Mouse (Mus musculus) ES-Bruce4 (cell line): ENCODE measurements at regions not wholly inside any gene's neighbourhood (a gene's known extent, or its start where the extent isn't known, plus 50 kb on each side); places are given as distances from the start of the nearest gene placed in this dataset.

Experiments used
- H3K27ac ChIP-seq: 2 replicates; pipeline ENCODE4 v1.5.1; 2012; ENCODE audit warnings: low read length, inconsistent platforms; ENCODE audit not compliant: insufficient read depth
- H3K27me3 ChIP-seq: 2 replicates; pipeline ENCODE4 v1.6.1; 2012; ENCODE audit warnings: mild to moderate bottlenecking, low read length, inconsistent platforms; ENCODE audit not compliant: control insufficient read depth, poor library complexity, insufficient read depth, severe bottlenecking
- H3K36me3 ChIP-seq: 2 replicates; pipeline ENCODE4 v1.6.1; 2012; ENCODE audit warnings: inconsistent platforms, mild to moderate bottlenecking, low read length, moderate library complexity; ENCODE audit not compliant: control insufficient read depth, poor library complexity, insufficient read depth, severe bottlenecking
- H3K4me1 ChIP-seq: one replicate; pipeline ENCODE4 v1.8.1; 2011; ENCODE audit warnings: low read length; ENCODE audit not compliant: control insufficient read depth, insufficient read depth
- H3K4me3 ChIP-seq: 2 replicates; pipeline ENCODE4 v1.5.1; 2011; ENCODE audit warnings: low read depth, mild to moderate bottlenecking, low read length
- H3K9ac ChIP-seq: 2 replicates; pipeline ENCODE4 v1.6.1; 2012; ENCODE audit warnings: low read depth, mild to moderate bottlenecking, inconsistent platforms; ENCODE audit not compliant: poor library complexity, severe bottlenecking
- H3K9me3 ChIP-seq: replicated peaks from 2 replicates; pipeline ENCODE4 v1.6.1; 2012; ENCODE audit warnings: mild to moderate bottlenecking, low read length, inconsistent platforms; ENCODE audit not compliant: control insufficient read depth, poor library complexity, insufficient read depth, severe bottlenecking
- CTCF ChIP-seq: IDR thresholded peaks from one replicate; pipeline ENCODE4 v1.8.1; 2011; ENCODE audit warnings: low read depth, low read length
- EP300 ChIP-seq: IDR thresholded peaks from 2 replicates; pipeline ENCODE4 v1.6.1; 2011; ENCODE audit warnings: low read depth, low read length; ENCODE audit not compliant: insufficient read depth
- POLR2A ChIP-seq: IDR thresholded peaks from one replicate; pipeline ENCODE4 v1.8.1; 2011; ENCODE audit warnings: low read length; ENCODE audit not compliant: insufficient read depth

DNA sequence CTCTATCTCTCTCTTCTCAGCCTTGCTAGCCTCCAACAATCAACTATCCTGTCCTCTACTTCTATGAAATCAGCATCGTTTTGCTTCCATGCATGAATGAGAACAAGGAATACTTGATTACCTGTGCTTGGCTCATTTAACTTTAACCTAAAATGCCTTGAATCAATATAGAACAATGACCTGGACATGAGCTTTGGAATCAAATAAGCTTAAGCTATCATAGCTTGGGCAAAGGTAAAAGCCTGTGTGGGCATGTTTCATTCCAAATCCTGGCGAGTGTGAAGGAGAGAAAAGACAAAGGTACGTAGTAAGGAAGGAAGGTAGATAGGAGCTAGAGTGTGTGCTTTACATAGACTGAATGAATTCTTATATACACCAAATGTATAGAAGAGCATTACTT, 243.7 kb upstream of the Cpeb2 start:
- Histone ChIP-seq H3K27ac (no peak overlapping the region), H3K27me3 (no peaks in the 10 kb centered on the region), H3K4me3 (no peak overlapping the region), H3K36me3 (no peaks in the 10 kb centered on the region), H3K4me1 (no peaks in the 10 kb centered on the region), H3K9ac (no peak overlapping the region), H3K9me3 (no peaks in the 10 kb centered on the region)
- TF ChIP-seq CTCF (no peak), EP300 (no peak), POLR2A (no peak)

DNA sequence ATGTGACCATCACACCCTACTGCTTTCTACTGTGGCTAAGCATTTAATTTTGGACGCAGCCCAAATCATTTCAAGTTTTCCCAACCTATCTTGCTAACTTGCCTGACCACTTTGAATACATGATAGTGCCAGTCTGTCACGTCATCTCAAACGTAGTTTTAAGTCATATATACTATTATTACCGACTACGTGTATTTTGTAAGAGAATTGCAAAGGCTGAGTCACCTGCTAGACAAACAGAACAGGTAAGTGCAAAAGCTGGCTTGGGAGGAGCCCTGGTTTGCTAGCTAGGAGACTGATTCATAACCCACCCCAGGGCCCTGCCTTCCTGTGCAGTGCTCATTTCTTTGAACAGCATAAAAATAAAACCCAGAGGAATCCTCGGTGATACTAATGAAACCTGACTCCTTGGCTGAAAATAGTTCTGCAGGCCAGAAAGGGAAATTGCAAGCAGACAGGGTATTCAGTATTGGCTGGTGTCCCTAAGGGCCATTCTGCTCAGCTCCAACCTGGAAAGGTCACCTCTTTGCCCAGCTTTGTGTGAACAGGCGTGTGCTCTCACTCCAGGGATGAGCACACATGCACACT, 208.9 kb upstream of the Cpeb2 start:
- Histone ChIP-seq H3K4me3 (no peak overlapping the region), H3K27ac (no peak overlapping the region), H3K27me3 (no peaks in the 10 kb centered on the region), H3K9ac (no peak overlapping the region), H3K4me1 (no peaks in the 10 kb centered on the region), H3K9me3 (no peaks in the 10 kb centered on the region), H3K36me3 (no peaks in the 10 kb centered on the region)
- TF ChIP-seq POLR2A, result no peak
- TF ChIP-seq CTCF, result no peak
- TF ChIP-seq EP300, result no peak

DNA sequence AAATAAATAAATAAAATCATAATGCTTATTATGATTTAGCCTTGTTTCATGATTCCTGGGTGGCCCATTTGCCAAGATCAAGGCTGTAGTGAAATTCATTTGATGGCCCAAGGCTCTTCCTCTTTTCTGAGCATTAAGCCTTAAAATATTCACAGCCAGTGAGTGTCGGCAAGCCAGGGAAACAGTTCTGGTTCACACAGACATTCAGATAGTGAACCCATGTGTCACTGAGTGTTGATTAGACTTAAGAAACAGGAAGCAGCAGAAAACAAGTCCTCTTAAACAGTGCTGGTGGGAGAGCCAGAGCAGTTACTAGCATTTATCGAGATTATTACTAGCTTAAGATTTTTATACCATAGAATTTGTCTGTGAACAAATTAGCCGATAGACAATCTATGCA, 201.7 kb upstream of the Cpeb2 start:
- Histone ChIP-seq H3K36me3 (no peaks in the 10 kb centered on the region), H3K27ac (no peak overlapping the region), H3K27me3 (no peaks in the 10 kb centered on the region), H3K4me3 (no peak overlapping the region), H3K4me1 (peaks cover 2% of the 10 kb centered on the region), H3K9ac (no peak overlapping the region), H3K9me3 (no peaks in the 10 kb centered on the region)
- no peak for TF ChIP-seq CTCF
- no peak for TF ChIP-seq EP300
- no peak for TF ChIP-seq POLR2A

DNA sequence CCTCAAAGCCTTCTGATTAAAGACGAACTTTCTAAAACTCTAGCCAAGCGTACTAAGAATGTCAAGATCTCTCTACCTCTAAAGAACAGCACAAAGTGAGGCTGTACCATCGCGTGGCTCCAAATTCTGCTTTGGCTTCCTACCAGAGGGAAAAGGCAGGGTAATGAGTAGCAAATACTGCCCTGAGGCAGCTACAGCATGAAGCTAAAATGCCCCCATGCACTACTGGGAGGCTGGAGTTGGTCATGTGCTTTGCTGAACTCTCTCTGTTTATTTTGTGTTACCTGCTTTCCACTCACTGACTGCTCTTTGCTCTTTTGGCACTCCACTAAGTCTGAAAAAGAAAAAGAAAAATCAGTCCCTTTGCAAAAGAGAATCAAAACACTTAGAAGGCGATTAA, 201.1 kb upstream of the Cpeb2 start:
- TF ChIP-seq POLR2A, result no peak
- no peak for TF ChIP-seq CTCF
- no peak for TF ChIP-seq EP300
- Histone ChIP-seq H3K9me3 (no peaks in the 10 kb centered on the region), H3K27me3 (no peaks in the 10 kb centered on the region), H3K4me3 (no peak overlapping the region), H3K27ac (no peak overlapping the region), H3K9ac (no peak overlapping the region), H3K4me1 (peaks cover 2% of the 10 kb centered on the region), H3K36me3 (no peaks in the 10 kb centered on the region)

DNA sequence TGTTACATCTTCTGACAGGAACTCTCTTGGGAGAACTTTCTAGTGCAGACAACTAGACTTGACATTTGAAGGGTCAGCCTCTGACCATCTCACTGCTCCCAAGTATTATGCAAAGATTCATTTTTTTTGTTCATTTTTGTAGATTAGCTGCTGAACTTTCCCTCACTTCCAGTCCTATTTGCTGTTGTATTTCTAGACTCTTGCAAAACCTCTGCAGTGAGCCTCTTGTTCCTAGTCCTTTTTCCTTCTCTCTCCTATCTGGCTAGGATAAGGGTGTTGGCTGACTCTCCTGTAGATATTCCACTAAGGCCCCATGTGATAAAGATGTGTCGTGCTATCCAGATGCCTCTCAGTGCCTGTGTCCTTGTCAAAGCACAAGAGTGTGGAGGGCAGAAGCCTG, 198.5 kb upstream of the Cpeb2 start:
- Histone ChIP-seq H3K9me3 (no peaks in the 10 kb centered on the region), H3K9ac (no peak overlapping the region), H3K27me3 (no peaks in the 10 kb centered on the region), H3K4me1 (peaks cover 2% of the 10 kb centered on the region), H3K36me3 (no peaks in the 10 kb centered on the region), H3K27ac (no peak overlapping the region), H3K4me3 (no peak overlapping the region)
- TF ChIP-seq POLR2A, result no peak
- TF ChIP-seq EP300, result no peak
- no peak for TF ChIP-seq CTCF

DNA sequence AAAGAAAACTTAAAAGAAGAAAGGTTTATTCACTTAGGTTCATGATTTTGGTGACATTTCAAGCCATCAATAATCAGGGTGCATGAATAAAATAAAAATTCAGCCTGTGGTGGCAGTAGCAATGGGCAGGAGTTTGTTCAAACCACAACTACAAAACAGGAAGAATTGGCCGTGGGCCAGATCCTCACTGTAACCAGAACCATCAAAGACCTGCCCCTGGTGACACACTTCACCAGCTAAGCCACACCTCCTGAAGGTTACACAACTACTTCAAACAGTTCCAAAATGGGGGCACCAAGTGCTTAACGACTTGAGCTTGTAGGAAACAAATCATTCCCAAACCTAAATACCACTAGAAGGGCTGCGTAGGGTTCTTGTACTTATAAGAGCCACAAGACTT, 195.4 kb upstream of the Cpeb2 start:
- no peak for TF ChIP-seq POLR2A
- TF ChIP-seq CTCF, result no peak
- TF ChIP-seq EP300, result no peak
- Histone ChIP-seq H3K27ac (no peak overlapping the region), H3K4me1 (no peaks in the 10 kb centered on the region), H3K9me3 (no peaks in the 10 kb centered on the region), H3K9ac (no peak overlapping the region), H3K36me3 (no peaks in the 10 kb centered on the region), H3K27me3 (no peaks in the 10 kb centered on the region), H3K4me3 (no peak overlapping the region)
